ENCODE assay signal across 19 mouse cellular contexts in genomic region chr10:24922977-24923376, GRCm38 (mm10). TPM values are rescaled to one million over a fixed set of nuclear protein-coding genes. Genes with fewer than 3 reads are reported as not detected.
"Had no signal": no experiment of that assay in that cellular context is flagged by ENCODE, and none has a peak within 500 bp of the region (broad histone marks: within the 10 kb centered on the region; RNA-seq: fewer than 3 reads in every experiment).

No protein-coding gene starts in this region.

- H3K36me3 ChIP-seq: neural tube, embryonic 15.5 days had no signal

- DNase-seq: lung, adult 18-20 months; lung, embryonic 14.5 days; lung, postnatal 10 days; lung, postnatal 4 days; midbrain, embryonic 14.5 days; retina, postnatal 1 day; right cerebral cortex, adult 18-20 months; right cerebral cortex, postnatal 25 days; right cerebral cortex, postnatal 4 days; spleen, adult 18-20 months; thymus, adult 18-20 months; thymus, postnatal 14 days; thymus, postnatal 36 days had no signal

- ATAC-seq: midbrain, embryonic 16.5 days had no signal

- H3K27me3 ChIP-seq: midbrain, embryonic 12.5 days; neural tube, embryonic 13.5 days; neural tube, embryonic 15.5 days had no signal

- H3K27ac ChIP-seq: midbrain, embryonic 10.5 days; midbrain, embryonic 12.5 days; neural tube, embryonic 13.5 days; neural tube, embryonic 15.5 days had no signal

- H3K4me1 ChIP-seq: midbrain, embryonic 12.5 days had no signal

- H3K4me3 ChIP-seq: midbrain, embryonic 10.5 days; midbrain, embryonic 12.5 days; myocyte; neural tube, embryonic 13.5 days; neural tube, embryonic 15.5 days had no signal

- H3K9ac ChIP-seq: lung, embryonic 14.5 days; midbrain, embryonic 12.5 days; neural tube, embryonic 13.5 days; neural tube, embryonic 15.5 days had no signal

- H3K4me2 ChIP-seq: lung, embryonic 14.5 days; midbrain, embryonic 12.5 days; neural tube, embryonic 13.5 days; neural tube, embryonic 15.5 days had no signal

- H3K9me3 ChIP-seq: midbrain, embryonic 10.5 days; midbrain, embryonic 12.5 days; neural tube, embryonic 13.5 days; neural tube, embryonic 15.5 days had no signal

RNA-seq across cellular contexts. Expression of gene Arg1, which starts 4.3 kb away (rescaled TPM):
- polyA plus RNA-seq: myocyte had no signal
